Mouse (Mus musculus): ENCODE results near the gene Ints14. TPM values are rescaled to one million over a fixed set of nuclear protein-coding genes. Genes with fewer than 3 reads are reported as not detected.
"Not testable (repeated sequence)": the region's sequence is repeated elsewhere in the genome, so short reads cannot be mapped to it uniquely, and the experiment has no call there.

The Ints14 gene
- polyA plus RNA-seq, 1 experiment, result 19.9 TPM

DNA sequence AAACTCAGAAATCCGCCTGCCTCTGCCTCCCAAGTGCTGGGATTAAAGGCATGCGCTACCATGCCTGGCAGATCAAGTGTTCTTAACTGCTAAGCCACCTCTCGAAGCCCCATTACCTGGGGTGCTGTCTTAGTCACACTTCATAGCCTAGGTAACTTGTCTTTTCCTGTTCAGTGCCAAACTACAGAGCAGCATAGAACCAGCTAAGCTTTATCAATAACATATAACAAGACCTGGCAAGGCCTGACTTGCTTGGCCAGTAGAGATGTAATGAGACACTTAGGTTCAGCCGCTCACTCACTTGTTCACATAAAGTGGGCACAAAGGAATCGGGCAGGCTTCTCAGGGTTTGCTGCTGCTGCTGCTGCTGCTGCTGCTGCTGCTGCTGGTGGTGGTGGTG lies 67.6 kb downstream of the Ints14 start:
- H3K27ac ChIP-seq (ENCODE audit: control insufficient read depth, insufficient read depth, low read depth, low read length), result no peak overlapping the region
- peaks cover 6% of the 10 kb centered on the region; the same call in 1 of the 2 replicates for H3K4me1 ChIP-seq (ENCODE audit: control insufficient read depth, insufficient read depth, low read length)
- no peak overlapping the region for H3K4me3 ChIP-seq (ENCODE audit: control insufficient read depth, low read depth, low read length)
- TF ChIP-seq CTCF (IDR thresholded peaks at IDR 0.05; ENCODE audit: control insufficient read depth, insufficient read depth, insufficient replicate concordance, low read depth, low read length) (no peak), POLR2A (IDR thresholded peaks at IDR 0.05; ENCODE audit: control insufficient read depth, low read depth, low read length) (no peak)
- H3K27me3 ChIP-seq (ENCODE audit: control insufficient read depth, insufficient read depth, low read length), result no peaks in the 10 kb centered on the region
- H3K36me3 ChIP-seq (ENCODE audit: control insufficient read depth, insufficient read depth, low read length), result no peaks in the 10 kb centered on the region; the same call in 1 of the 2 replicates

GRCm38 (mm10) chr9:65031355-65031754 lies 70.7 kb downstream of the Ints14 start:
- not testable (repeated sequence) for H3K4me3 ChIP-seq (ENCODE audit: control insufficient read depth, low read depth, low read length); H3K27me3 ChIP-seq (ENCODE audit: control insufficient read depth, insufficient read depth, low read length); H3K36me3 ChIP-seq (ENCODE audit: control insufficient read depth, insufficient read depth, low read length); H3K4me1 ChIP-seq (ENCODE audit: control insufficient read depth, insufficient read depth, low read length); H3K27ac ChIP-seq (ENCODE audit: control insufficient read depth, insufficient read depth, low read depth, low read length)

GRCm38 (mm10) chr9:65031894-65032268 lies 71.2 kb downstream of the Ints14 start:
- Histone ChIP-seq H3K4me1 (ENCODE audit: control insufficient read depth, insufficient read depth, low read length) (peaks cover 6% of the 10 kb centered on the region), H3K27ac (ENCODE audit: control insufficient read depth, insufficient read depth, low read depth, low read length) (peak overlapping the region; percentile 44; the same call in 1 of the 2 replicates), H3K4me3 (ENCODE audit: control insufficient read depth, low read depth, low read length) (peak overlapping the region; percentile 91), H3K27me3 (ENCODE audit: control insufficient read depth, insufficient read depth, low read length) (no peaks in the 10 kb centered on the region), H3K36me3 (ENCODE audit: control insufficient read depth, insufficient read depth, low read length) (no peaks in the 10 kb centered on the region; the same call in 1 of the 2 replicates)
- TF ChIP-seq POLR2A (IDR thresholded peaks at IDR 0.05; ENCODE audit: control insufficient read depth, low read depth, low read length), result no peak
- no peak for TF ChIP-seq CTCF (IDR thresholded peaks at IDR 0.05; ENCODE audit: control insufficient read depth, insufficient read depth, insufficient replicate concordance, low read depth, low read length)

GRCm38 (mm10) chr9:65032269-65033108 lies 71.8 kb downstream of the Ints14 start, which contains the start of gene Dpp8:
Dpp8 (plus strand) TSS chr9:65032414.
- peak; percentile 96 for TF ChIP-seq CTCF (IDR thresholded peaks at IDR 0.05; ENCODE audit: control insufficient read depth, insufficient read depth, insufficient replicate concordance, low read depth, low read length)
- TF ChIP-seq POLR2A (IDR thresholded peaks at IDR 0.05; ENCODE audit: control insufficient read depth, low read depth, low read length), result peak; percentile 74
- Histone ChIP-seq H3K4me3 (ENCODE audit: control insufficient read depth, low read depth, low read length) (peak within 1 kb of the TSS; percentile 91), H3K4me1 (ENCODE audit: control insufficient read depth, insufficient read depth, low read length) (peaks cover 6% of the 10 kb centered on the region), H3K36me3 (ENCODE audit: control insufficient read depth, insufficient read depth, low read length) (peaks cover 2% of the 10 kb centered on the region; the same call in 1 of the 2 replicates), H3K27me3 (ENCODE audit: control insufficient read depth, insufficient read depth, low read length) (no peaks in the 10 kb centered on the region), H3K27ac (ENCODE audit: control insufficient read depth, insufficient read depth, low read depth, low read length) (peak within 1 kb of the TSS; percentile 93)

DNA sequence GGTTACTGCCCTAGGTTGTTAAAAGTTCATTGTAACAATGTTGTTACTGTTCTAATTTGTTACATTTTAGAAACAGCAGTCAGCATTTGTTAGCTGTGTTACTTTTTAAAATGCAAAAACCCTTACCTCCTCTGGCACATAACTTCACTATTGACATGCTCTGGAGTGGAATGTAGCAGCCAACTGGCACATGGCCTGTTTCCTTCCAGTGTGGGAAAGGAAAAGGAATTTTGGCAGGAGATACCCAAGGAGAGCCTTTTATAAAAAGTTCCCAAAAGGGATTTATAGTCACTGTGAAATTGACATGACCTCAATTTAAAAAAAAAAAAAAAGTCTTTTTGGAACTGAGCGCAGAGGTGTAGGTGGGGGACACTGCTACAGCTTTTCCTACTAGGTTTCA lies 75.8 kb downstream of the Ints14 start:
- Histone ChIP-seq H3K36me3 (ENCODE audit: control insufficient read depth, insufficient read depth, low read length) (peaks cover 3% of the 10 kb centered on the region; the same call in 1 of the 2 replicates), H3K4me3 (ENCODE audit: control insufficient read depth, low read depth, low read length) (no peak overlapping the region), H3K27ac (ENCODE audit: control insufficient read depth, insufficient read depth, low read depth, low read length) (no peak overlapping the region), H3K4me1 (ENCODE audit: control insufficient read depth, insufficient read depth, low read length) (peaks cover 6% of the 10 kb centered on the region), H3K27me3 (ENCODE audit: control insufficient read depth, insufficient read depth, low read length) (no peaks in the 10 kb centered on the region)
- no peak for TF ChIP-seq CTCF (IDR thresholded peaks at IDR 0.05; ENCODE audit: control insufficient read depth, insufficient read depth, insufficient replicate concordance, low read depth, low read length)
- no peak for TF ChIP-seq POLR2A (IDR thresholded peaks at IDR 0.05; ENCODE audit: control insufficient read depth, low read depth, low read length)

Other genes starting within 250 kb of the Ints14 start
- 113 and 127 TPM in 2 replicates for gene Rab11a, start 223.1 kb upstream of the Ints14 start, polyA plus RNA-seq (2012; rRNA removed)
- gene Dennd4a, start 149.6 kb upstream of the Ints14 start, polyA plus RNA-seq (2012; rRNA removed), result 7.0 and 8.3 TPM in 2 replicates
- 0.52 and 0.70 TPM in 2 replicates for gene Slc24a1, start 9.3 kb upstream of the Ints14 start, polyA plus RNA-seq (2012; rRNA removed)
- 19.2 and 22.3 TPM in 2 replicates for gene Hacd3, start 60.8 kb downstream of the Ints14 start, polyA plus RNA-seq (2012; rRNA removed)
- gene Dpp8, start 71.5 kb downstream of the Ints14 start, polyA plus RNA-seq (2012; rRNA removed), result 82.6 and 92.9 TPM in 2 replicates
- 2.8 and 3.1 TPM in 2 replicates for gene Igdcc4, start 140.6 kb downstream of the Ints14 start, polyA plus RNA-seq (2012; rRNA removed)
- gene Igdcc3, start 180.3 kb downstream of the Ints14 start, polyA plus RNA-seq (2012; rRNA removed), result 0.27 and 0.36 TPM in 2 replicates
- 2.2 and 2.3 TPM in 2 replicates for gene Parp16, start 234.4 kb downstream of the Ints14 start, polyA plus RNA-seq (2012; rRNA removed)

All from testis, adult 2 months (tissue).